Mouse (Mus musculus) G1E (cell line): ENCODE measurements around the gene Ripply2. TPM values are rescaled to one million over a fixed set of nuclear protein-coding genes. Genes with fewer than 3 reads are reported as not detected.

Experiments used
- ATAC-seq: 2 replicates; pipeline ENCODE4 v1.8.0; 2016; ENCODE audit warnings: mild to moderate bottlenecking; ENCODE audit not compliant: insufficient number of reproducible peaks, poor library complexity, low FRiP score, severe bottlenecking; ENCODE audit errors: extremely low read depth
- DNase-seq: peaks from one replicate; pipeline ENCODE4 v3.0.0; 2012; ENCODE audit warnings: low spot score
- H3K27me3 ChIP-seq: 2 replicates; pipeline ENCODE4 v1.6.1; 2012; ENCODE audit warnings: mild to moderate bottlenecking, low read length, inconsistent platforms; ENCODE audit not compliant: insufficient read depth
- H3K36me3 ChIP-seq: replicated peaks from 2 replicates; pipeline ENCODE3; 2012; ENCODE audit warnings: mild to moderate bottlenecking, inconsistent platforms
- H3K4me1 ChIP-seq: 2 replicates; pipeline ENCODE4 v1.6.1; 2012; ENCODE audit warnings: low read depth, low read length, inconsistent platforms, mixed read lengths; ENCODE audit not compliant: insufficient read depth
- H3K4me3 ChIP-seq: 2 replicates; pipeline ENCODE4 v1.5.1; 2012; ENCODE audit warnings: low read depth, mild to moderate bottlenecking, inconsistent platforms, low read length, moderate library complexity, mixed read lengths
- H3K9me3 ChIP-seq: replicated peaks from 2 replicates; pipeline ENCODE4 v1.6.1; 2012; ENCODE audit warnings: inconsistent platforms
- CTCF ChIP-seq: IDR thresholded peaks from 2 replicates; pipeline ENCODE4 v1.5.1; 2012; ENCODE audit warnings: low read depth, low read length, inconsistent platforms, mixed read lengths
- GATA1 ChIP-seq: IDR thresholded peaks from 2 replicates; pipeline ENCODE4 v1.6.1; 2012; ENCODE audit warnings: borderline replicate concordance, low read length, inconsistent platforms, mixed read lengths
- GATA2 ChIP-seq: IDR thresholded peaks from 2 replicates; pipeline ENCODE4 v1.6.1; 2012; ENCODE audit warnings: low read depth, low read length, inconsistent platforms, borderline replicate concordance
- POLR2AphosphoS5 ChIP-seq: IDR thresholded peaks from 2 replicates; pipeline ENCODE4 v1.6.1; 2012; ENCODE audit warnings: low read depth, low read length, inconsistent platforms; ENCODE audit not compliant: insufficient replicate concordance
- TAL1 ChIP-seq: conservative IDR thresholded peaks from 2 replicates; pipeline ENCODE4 v1.6.1; 2012; ENCODE audit warnings: low read depth, low read length, inconsistent platforms, mixed read lengths
- polyA plus RNA-seq: library from polyadenylated mRNA; stranded (reverse); fragments of >175 nt; gene quantifications from 2 replicates; pipeline ENCODE4 v1.2.3, GENCODE M21; 2012
- total RNA-seq, 2 experiments: library from RNA; stranded (forward) in 1 of 2; stranded (reverse) in 1 of 2; fragments of 200-1000 nt in 1 of 2; fragments of >200 nt in 1 of 2; fragmentation: Nextera tagmentation in 1 of 2; gene quantifications; 2 replicates each; pipeline ENCODE4 v1.2.3; 2014 to 2017

Ripply2 gene
- total and polyA plus RNA-seq, 3 experiments, result not detected

GRCm38 (mm10) chr9:86980942-86981341, 34.4 kb upstream of the Ripply2 start:
- H3K36me3 ChIP-seq, result no peaks in the 10 kb centered on the region
- H3K9me3 ChIP-seq, result no peaks in the 10 kb centered on the region
- TF ChIP-seq CTCF, result no peak
- TF ChIP-seq GATA1, result no peak
- TF ChIP-seq GATA2, result no peak
- TF ChIP-seq POLR2AphosphoS5, result no peak
- TF ChIP-seq TAL1, result no peak
- ATAC-seq (no peak), DNase-seq (no peak)
- H3K27me3 ChIP-seq, result no peaks in the 10 kb centered on the region
- H3K4me3 ChIP-seq, result no peak overlapping the region
- H3K4me1 ChIP-seq, result peaks cover 12% of the 10 kb centered on the region

- ATAC-seq, result 0 out of 2 replicates have a peak, but pooled peaks have one; percentile 28
- H3K36me3 ChIP-seq, result no peaks in the 10 kb centered on the region
- H3K9me3 ChIP-seq, result no peaks in the 10 kb centered on the region
- no peaks in the 10 kb centered on the region for H3K27me3 ChIP-seq
- peak overlapping the region; percentile 11; the same call in 1 of the 2 replicates for H3K4me3 ChIP-seq
- peaks cover 12% of the 10 kb centered on the region for H3K4me1 ChIP-seq
- DNase-seq, result no peak
- no peak for TF ChIP-seq TAL1
- TF ChIP-seq GATA2, result no peak
- no peak for TF ChIP-seq CTCF
- no peak for TF ChIP-seq GATA1
- no peak for TF ChIP-seq POLR2AphosphoS5
Observed at GRCm38 (mm10) chr9:86981551-86981950, 33.8 kb upstream of the Ripply2 start.

- peaks cover 34% of the 10 kb centered on the region for H3K4me1 ChIP-seq
- no peaks in the 10 kb centered on the region for H3K9me3 ChIP-seq
- ATAC-seq, result no peak
Observed at GRCm38 (mm10) chr9:86984583-86984982, 30.8 kb upstream of the Ripply2 start.

GRCm38 (mm10) chr9:86985105-86985504, 30.2 kb upstream of the Ripply2 start:
- Histone ChIP-seq H3K9me3 (no peaks in the 10 kb centered on the region), H3K4me1 (peaks cover 36% of the 10 kb centered on the region), H3K36me3 (no peaks in the 10 kb centered on the region), H3K4me3 (no peak overlapping the region), H3K27me3 (no peaks in the 10 kb centered on the region)
- no peak for ATAC-seq
- TF ChIP-seq TAL1, result no peak
- no peak for TF ChIP-seq GATA2
- TF ChIP-seq GATA1, result no peak
- no peak for TF ChIP-seq CTCF
- TF ChIP-seq POLR2AphosphoS5, result no peak
- DNase-seq, result no peak

More at GRCm38 (mm10) chr9:86984583-86984982, 30.8 kb upstream of the Ripply2 start:
- no peak overlapping the region for H3K4me3 ChIP-seq
- TF ChIP-seq GATA1 (no peak), CTCF (no peak), POLR2AphosphoS5 (no peak)
- H3K36me3 ChIP-seq, result no peaks in the 10 kb centered on the region
- DNase-seq, result no peak
- no peaks in the 10 kb centered on the region for H3K27me3 ChIP-seq

- TF ChIP-seq CTCF (no peak), TAL1 (no peak), GATA1 (no peak), GATA2 (no peak), POLR2AphosphoS5 (no peak)
- DNase-seq (no peak), ATAC-seq (no peak)
- H3K4me1 ChIP-seq, result peaks cover 45% of the 10 kb centered on the region
- H3K4me3 ChIP-seq, result no peak overlapping the region
- no peaks in the 10 kb centered on the region for H3K9me3 ChIP-seq
- no peaks in the 10 kb centered on the region for H3K36me3 ChIP-seq
- H3K27me3 ChIP-seq, result no peaks in the 10 kb centered on the region
Observed at GRCm38 (mm10) chr9:86986703-86987296, 28.5 kb upstream of the Ripply2 start.

GRCm38 (mm10) chr9:86989822-86990221, 25.5 kb upstream of the Ripply2 start:
- no peaks in the 10 kb centered on the region for H3K36me3 ChIP-seq
- no peak for DNase-seq
- peak; percentile 66 for ATAC-seq

More at GRCm38 (mm10) chr9:86989822-86990221, 25.5 kb upstream of the Ripply2 start:
- H3K4me3 ChIP-seq, result no peak overlapping the region
- TF ChIP-seq CTCF, result no peak
- TF ChIP-seq POLR2AphosphoS5, result no peak
- no peak for TF ChIP-seq TAL1
- TF ChIP-seq GATA2, result no peak
- no peak for TF ChIP-seq GATA1
- no peaks in the 10 kb centered on the region for H3K27me3 ChIP-seq
- H3K9me3 ChIP-seq, result no peaks in the 10 kb centered on the region
- peaks cover 45% of the 10 kb centered on the region for H3K4me1 ChIP-seq
